Mouse (Mus musculus) midbrain, embryonic 12.5 days (tissue): ENCODE results near the gene Agap3. TPM values are rescaled to one million over a fixed set of nuclear protein-coding genes. Genes with fewer than 3 reads are reported as not detected.

Experiments used
- ATAC-seq: fragments of 200-750 bp; cut with Nextera tagmentation; 2 replicates; pipeline ENCODE4 v1.8.0; 2017; ENCODE audit warnings: low read depth, moderate TSS enrichment, moderate library complexity; ENCODE audit not compliant: low FRiP score
- H3K27ac ChIP-seq: fragments of 300-500 bp; sonication (generic); replicated peaks from 2 replicates; pipeline ENCODE4 v1.5.1; 2016; ENCODE audit warnings: mild to moderate bottlenecking
- H3K27me3 ChIP-seq: fragments of 300-500 bp; sonication (generic); 2 replicates; pipeline ENCODE4 v1.6.1; 2016; ENCODE audit warnings: mild to moderate bottlenecking
- H3K36me3 ChIP-seq: fragments of 300-500 bp; sonication (generic); 2 replicates; pipeline ENCODE4 v1.6.1; 2016
- H3K4me1 ChIP-seq: fragments of 300-500 bp; sonication (generic); 2 replicates; pipeline ENCODE4 v1.6.1; 2016
- H3K4me2 ChIP-seq: fragments of 300-500 bp; sonication (generic); replicated peaks from 2 replicates; pipeline ENCODE4 v1.6.1; 2016; ENCODE audit warnings: mild to moderate bottlenecking, moderate library complexity
- H3K4me3 ChIP-seq: fragments of 300-500 bp; sonication (generic); 2 replicates; pipeline ENCODE4 v1.5.1; 2016; ENCODE audit warnings: mild to moderate bottlenecking
- H3K9ac ChIP-seq: fragments of 300-500 bp; sonication (generic); replicated peaks from 2 replicates; pipeline ENCODE4 v1.6.1; 2016; ENCODE audit warnings: mild to moderate bottlenecking, moderate library complexity
- H3K9me3 ChIP-seq: fragments of 300-500 bp; sonication (generic); 2 replicates; pipeline ENCODE4 v1.6.1; 2016; ENCODE audit warnings: mild to moderate bottlenecking
- WGBS: fragments of 180-500 bp; shearing (Covaris S2); methylation state at CpG from one replicate; pipeline ENCODE4 v1.1.7; 2016; 5-methylcytosine and 5-hydroxymethylcytosine counted together
- polyA plus RNA-seq: library from polyadenylated mRNA; unstranded; fragments of >200 nt; fragmentation: Nextera tagmentation; extraction: Ambion mirVana; gene quantifications from 2 replicates; pipeline ENCODE4 v1.2.1, GENCODE M21; 2016

Agap3 gene
- polyA plus RNA-seq = 60.4 and 64.6 TPM in 2 replicates

- no peaks in the 10 kb centered on the region for H3K9me3 ChIP-seq
- 0 out of 2 replicates have a peak, but pooled peaks cover 7% of the 10 kb centered on the region for H3K36me3 ChIP-seq
- peak; percentile 4; the same call in 1 of the 2 replicates for ATAC-seq
- H3K4me2 ChIP-seq = peak within 1 kb of the TSS; percentile 99
- peak within 1 kb of the TSS; percentile 96 for H3K27ac ChIP-seq
- WGBS = under 1% methylated on average over 54 of the region's 85 CpGs
- peak within 1 kb of the TSS; percentile 97 for H3K9ac ChIP-seq
- peak within 1 kb of the TSS; percentile 96 for H3K4me3 ChIP-seq
- peaks cover 9% of the 10 kb centered on the region; the same call in 1 of the 2 replicates for H3K27me3 ChIP-seq
- H3K4me1 ChIP-seq = peaks cover 56% of the 10 kb centered on the region
Observed at GRCm38 (mm10) chr5:24452030-24452690, at the start of gene Agap3. Gene Agap3 (plus strand): TSS chr5:24452177.

GRCm38 (mm10) chr5:24404594-24405360 is 47.2 kb upstream of the Agap3 start:
- WGBS = 75% methylated on average over 6 of the region's 6 CpGs
- no peak for ATAC-seq
- H3K4me1 ChIP-seq = no peaks in the 10 kb centered on the region
- H3K9ac ChIP-seq = no peak overlapping the region
- H3K27me3 ChIP-seq = no peaks in the 10 kb centered on the region
- H3K36me3 ChIP-seq = peaks cover 73% of the 10 kb centered on the region
- H3K27ac ChIP-seq = no peak overlapping the region
- no peak overlapping the region for H3K4me3 ChIP-seq
- no peaks in the 10 kb centered on the region for H3K9me3 ChIP-seq
- H3K4me2 ChIP-seq = no peak overlapping the region

- Histone ChIP-seq H3K4me3 (no peak overlapping the region), H3K9me3 (no peaks in the 10 kb centered on the region), H3K27me3 (no peaks in the 10 kb centered on the region; the same call in 1 of the 2 replicates), H3K36me3 (peaks cover 66% of the 10 kb centered on the region), H3K27ac (no peak overlapping the region), H3K4me1 (no peaks in the 10 kb centered on the region), H3K4me2 (no peak overlapping the region), H3K9ac (no peak overlapping the region)
- 68% methylated on average over 3 of the region's 3 CpGs for WGBS
- no peak for ATAC-seq
Observed at GRCm38 (mm10) chr5:24405389-24405876, 46.5 kb upstream of the Agap3 start.

GRCm38 (mm10) chr5:24408651-24409050 is 43.3 kb upstream of the Agap3 start:
- Histone ChIP-seq H3K27me3 (no peaks in the 10 kb centered on the region; the same call in none of the 2 replicates), H3K4me2 (no peak overlapping the region), H3K36me3 (peaks cover 39% of the 10 kb centered on the region), H3K4me3 (no peak overlapping the region), H3K4me1 (no peaks in the 10 kb centered on the region), H3K9ac (no peak overlapping the region), H3K9me3 (no peaks in the 10 kb centered on the region), H3K27ac (no peak overlapping the region)
- 95% methylated on average over 13 of the region's 13 CpGs for WGBS
- ATAC-seq = no peak

GRCm38 (mm10) chr5:24409466-24409865 is 42.5 kb upstream of the Agap3 start:
- H3K27ac ChIP-seq = no peak overlapping the region
- H3K4me2 ChIP-seq = no peak overlapping the region
- H3K4me1 ChIP-seq = no peaks in the 10 kb centered on the region
- no peak overlapping the region for H3K4me3 ChIP-seq
- peaks cover 34% of the 10 kb centered on the region for H3K36me3 ChIP-seq
- H3K27me3 ChIP-seq = peaks cover 4% of the 10 kb centered on the region
- no peak for ATAC-seq
- no peaks in the 10 kb centered on the region for H3K9me3 ChIP-seq
- WGBS = 67% methylated on average over 2 of the region's 2 CpGs
- H3K9ac ChIP-seq = no peak overlapping the region

- Histone ChIP-seq H3K4me3 (no peak overlapping the region), H3K9ac (no peak overlapping the region), H3K27ac (no peak overlapping the region), H3K36me3 (peaks cover 13% of the 10 kb centered on the region; the same call in 1 of the 2 replicates), H3K27me3 (peaks cover 4% of the 10 kb centered on the region), H3K4me1 (peaks cover 9% of the 10 kb centered on the region; the same call in 1 of the 2 replicates), H3K4me2 (no peak overlapping the region), H3K9me3 (no peaks in the 10 kb centered on the region)
- 94% methylated on average over 2 of the region's 2 CpGs for whole genome bisulfite sequencing
- ATAC-seq = no peak
Observed at GRCm38 (mm10) chr5:24412063-24412462, 39.9 kb upstream of the Agap3 start.

GRCm38 (mm10) chr5:24413042-24413693 is 38.8 kb upstream of the Agap3 start, which contains the start of gene Asic3:
Gene Asic3 (plus strand): TSS chr5:24413392.
- no peak for ATAC-seq
- no peak within 1 kb of the TSS for H3K27ac ChIP-seq
- H3K36me3 ChIP-seq = 0 out of 2 replicates have a peak, but pooled peaks cover 4% of the 10 kb centered on the region
- no peak within 1 kb of the TSS for H3K9ac ChIP-seq
- H3K4me3 ChIP-seq = no peak within 1 kb of the TSS
- no peaks in the 10 kb centered on the region for H3K9me3 ChIP-seq
- peaks cover 4% of the 10 kb centered on the region for H3K27me3 ChIP-seq
- no peak within 1 kb of the TSS for H3K4me2 ChIP-seq
- 51% methylated on average over 11 of the region's 11 CpGs for WGBS
- peaks cover 9% of the 10 kb centered on the region; the same call in 1 of the 2 replicates for H3K4me1 ChIP-seq

GRCm38 (mm10) chr5:24413938-24414337 is 38.0 kb upstream of the Agap3 start:
- no peak overlapping the region for H3K4me3 ChIP-seq
- H3K4me1 ChIP-seq = peaks cover 9% of the 10 kb centered on the region; the same call in 1 of the 2 replicates
- H3K27ac ChIP-seq = no peak overlapping the region
- H3K4me2 ChIP-seq = no peak overlapping the region
- H3K9ac ChIP-seq = no peak overlapping the region
- 0 out of 2 replicates have a peak, but pooled peaks cover 9% of the 10 kb centered on the region for H3K36me3 ChIP-seq
- H3K27me3 ChIP-seq = peaks cover 4% of the 10 kb centered on the region
- ATAC-seq = no peak
- 87% methylated on average over 13 of the region's 13 CpGs for WGBS
- no peaks in the 10 kb centered on the region for H3K9me3 ChIP-seq

- H3K27ac ChIP-seq = no peak overlapping the region
- peak; percentile 62 for ATAC-seq
- H3K4me2 ChIP-seq = 0 out of 2 replicates have a peak overlapping the region, but pooled peaks have one; percentile 7
- H3K9me3 ChIP-seq = no peaks in the 10 kb centered on the region
- H3K9ac ChIP-seq = no peak overlapping the region; the same call in 1 of the 2 replicates
- peaks cover 23% of the 10 kb centered on the region for H3K36me3 ChIP-seq
- WGBS = 3% methylated on average over 21 of the region's 21 CpGs
- H3K27me3 ChIP-seq = peaks cover 4% of the 10 kb centered on the region; the same call in 1 of the 2 replicates
- peaks cover 9% of the 10 kb centered on the region; the same call in 1 of the 2 replicates for H3K4me1 ChIP-seq
- no peak overlapping the region for H3K4me3 ChIP-seq
Observed at GRCm38 (mm10) chr5:24416222-24416736, 35.7 kb upstream of the Agap3 start.

GRCm38 (mm10) chr5:24417587-24417986 is 34.4 kb upstream of the Agap3 start:
- Histone ChIP-seq H3K9me3 (no peaks in the 10 kb centered on the region), H3K27ac (no peak overlapping the region), H3K4me3 (no peak overlapping the region), H3K9ac (no peak overlapping the region), H3K4me1 (peaks cover 15% of the 10 kb centered on the region), H3K4me2 (no peak overlapping the region), H3K36me3 (peaks cover 26% of the 10 kb centered on the region), H3K27me3 (peaks cover 4% of the 10 kb centered on the region; the same call in 1 of the 2 replicates)
- WGBS = 87% methylated on average over 10 of the region's 10 CpGs
- ATAC-seq = no peak

- 90% methylated on average over 9 of the region's 9 CpGs for WGBS
- Histone ChIP-seq H3K36me3 (peaks cover 26% of the 10 kb centered on the region), H3K9me3 (no peaks in the 10 kb centered on the region), H3K4me1 (peaks cover 29% of the 10 kb centered on the region), H3K27ac (no peak overlapping the region), H3K27me3 (no peaks in the 10 kb centered on the region), H3K4me3 (no peak overlapping the region), H3K4me2 (no peak overlapping the region), H3K9ac (no peak overlapping the region)
- no peak for ATAC-seq
Observed at GRCm38 (mm10) chr5:24420381-24420780, 31.6 kb upstream of the Agap3 start.
